Mouse (Mus musculus): Measurements from ENCODE around the gene Col26a1.

DNA sequence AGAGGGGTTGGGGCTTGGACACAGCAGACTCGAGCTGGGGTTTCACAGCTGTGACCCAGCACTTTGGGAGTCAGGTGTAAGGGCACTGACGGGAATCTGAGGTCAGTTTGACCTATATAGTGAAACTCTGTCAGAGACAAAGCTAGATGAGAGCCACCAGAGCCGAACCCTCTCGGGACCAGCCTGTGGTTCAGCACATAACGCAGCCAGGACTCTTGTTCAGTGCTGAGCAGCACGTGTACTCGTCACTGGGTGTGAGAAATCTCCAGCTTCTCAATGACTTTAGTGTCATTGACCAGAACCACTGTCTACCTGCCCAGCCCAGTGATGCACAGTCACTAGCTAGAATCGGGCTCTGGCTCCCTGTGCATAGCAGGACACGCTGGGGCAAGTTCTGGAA is 39.8 kb upstream of the Col26a1 start:
- TF ChIP-seq GATA1 (IDR thresholded peaks at IDR 0.05; ENCODE audit: borderline replicate concordance, low read length) (no peak), FLI1 (IDR thresholded peaks at IDR 0.05; ENCODE audit: low read length) (no peak)

Measured in megakaryocyte, embryonic 14.5 days (primary cell).